Mouse (Mus musculus): ENCODE measurements around the gene Kcnt1. TPM values are rescaled to one million over a fixed set of nuclear protein-coding genes. Genes with fewer than 3 reads are reported as not detected.
"Not testable (repeated sequence)": the region's sequence is repeated elsewhere in the genome, so short reads cannot be mapped to it uniquely, and the experiment has no call there.

Kcnt1 gene
- polyA plus RNA-seq (2015; fragmentation: Nextera tagmentation; extraction: Ambion mirVana), result 0.14 and 0.18 TPM in 2 replicates

DNA sequence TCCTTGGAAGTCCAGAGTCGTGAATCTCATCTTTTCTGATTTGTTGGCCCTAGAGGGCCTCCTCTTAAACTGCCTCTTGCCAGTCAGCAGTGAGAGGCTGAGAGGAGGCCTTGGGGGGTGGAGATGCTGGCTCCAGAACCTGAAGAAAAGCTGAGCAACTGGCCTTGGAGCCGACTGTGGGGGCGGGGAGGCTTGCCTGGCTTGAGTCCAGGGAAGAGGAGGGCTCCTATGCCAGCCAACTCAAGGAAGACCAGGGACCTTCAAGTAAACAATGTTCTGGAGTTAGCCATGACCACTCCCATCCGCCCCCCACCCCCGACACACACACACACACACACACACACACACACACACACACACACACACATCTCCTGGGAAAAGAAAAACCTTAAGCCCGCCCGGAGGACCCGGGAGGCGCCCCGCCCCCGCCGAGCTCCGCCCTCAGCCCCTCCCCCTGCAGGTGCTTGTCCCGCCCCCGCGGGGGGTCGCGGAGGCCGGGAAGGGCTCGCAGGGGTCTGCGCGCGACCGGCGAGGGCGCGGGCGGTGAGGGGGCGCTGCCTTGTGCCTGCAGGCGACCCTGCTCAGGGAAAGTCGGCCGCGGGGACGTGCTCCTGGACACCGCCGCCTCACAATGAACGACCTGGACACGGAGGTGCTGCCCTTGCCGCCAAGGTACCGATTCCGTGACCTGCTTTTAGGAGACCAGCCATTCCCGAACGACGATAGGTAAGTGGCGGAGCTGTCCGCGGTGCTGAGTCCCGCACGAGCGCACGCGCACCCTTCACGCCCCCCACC is at the start of gene Kcnt1:
Gene Kcnt1 (plus strand): TSS at position 398 of the 795 bp plus-strand sequence.
- no peak for DNase-seq (ENCODE audit: low spot score)

DNA sequence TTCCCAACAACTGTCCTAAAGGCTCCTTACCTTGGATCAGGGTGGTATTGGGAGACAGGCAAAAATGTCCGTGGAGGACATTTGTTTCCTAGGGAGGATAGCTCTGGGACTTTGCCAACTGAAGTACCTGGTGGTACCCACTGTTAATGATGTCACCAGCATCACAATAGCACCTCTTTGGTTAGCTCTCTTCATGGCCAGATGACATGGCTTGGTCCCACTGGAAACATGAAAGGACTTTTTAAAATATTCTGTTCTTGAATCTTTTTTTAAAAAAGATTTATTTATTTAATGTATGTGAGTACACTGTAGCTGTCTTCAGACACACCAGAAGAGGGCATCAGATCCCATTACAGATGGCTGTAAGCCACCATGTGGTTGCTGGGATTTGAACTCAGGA is 47.8 kb upstream of the Kcnt1 start, which contains the start of gene Glt6d1:
Gene Glt6d1 (minus strand): TSS at position 101 of the 400 bp plus-strand sequence.
- not testable (repeated sequence) for DNase-seq (ENCODE audit: low spot score)

DNA sequence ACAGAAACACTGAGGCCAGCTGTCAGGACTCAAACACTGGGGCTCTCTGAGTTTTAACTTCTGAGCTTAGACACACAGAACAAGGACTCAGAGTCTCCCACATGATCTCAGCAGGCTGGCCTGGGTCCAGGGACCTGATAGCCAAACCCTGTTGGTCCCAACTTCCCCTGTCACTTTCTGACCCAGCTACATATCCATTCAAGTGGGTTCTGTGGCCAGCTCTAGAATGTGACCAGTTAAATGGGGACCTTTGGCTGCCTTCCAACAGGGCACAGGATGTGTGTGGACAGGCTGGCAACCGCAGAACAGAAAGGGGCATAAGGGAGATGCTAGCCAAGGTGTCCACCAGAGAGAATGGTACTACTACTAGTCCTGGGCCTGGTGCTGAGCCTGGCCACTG is 40.7 kb upstream of the Kcnt1 start, which contains the start of gene Lcn9:
Gene Lcn9 (plus strand): TSS at position 348 of the 400 bp plus-strand sequence.
- DNase-seq (ENCODE audit: low spot score), result no peak

DNA sequence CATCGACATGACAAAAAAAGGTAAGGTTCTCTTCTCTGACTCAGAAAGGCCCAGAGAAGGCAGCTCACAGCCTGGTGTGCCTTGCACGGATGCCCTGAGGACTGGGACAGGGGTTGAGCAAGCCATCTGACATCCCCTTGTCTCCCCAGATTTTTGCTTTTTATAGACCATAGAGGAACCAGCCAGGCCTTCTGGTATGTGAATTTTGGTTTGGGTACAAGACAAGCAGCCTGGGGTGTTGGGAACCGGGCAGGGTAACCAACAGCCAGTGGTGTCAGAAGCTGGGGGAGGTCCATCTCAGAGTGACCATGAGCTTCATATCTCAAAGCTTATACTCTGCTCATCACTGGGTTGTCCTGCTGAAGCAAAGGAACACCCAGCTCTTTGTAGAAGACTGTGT is 38.8 kb upstream of the Kcnt1 start:
- DNase-seq (ENCODE audit: low spot score), result no peak

DNA sequence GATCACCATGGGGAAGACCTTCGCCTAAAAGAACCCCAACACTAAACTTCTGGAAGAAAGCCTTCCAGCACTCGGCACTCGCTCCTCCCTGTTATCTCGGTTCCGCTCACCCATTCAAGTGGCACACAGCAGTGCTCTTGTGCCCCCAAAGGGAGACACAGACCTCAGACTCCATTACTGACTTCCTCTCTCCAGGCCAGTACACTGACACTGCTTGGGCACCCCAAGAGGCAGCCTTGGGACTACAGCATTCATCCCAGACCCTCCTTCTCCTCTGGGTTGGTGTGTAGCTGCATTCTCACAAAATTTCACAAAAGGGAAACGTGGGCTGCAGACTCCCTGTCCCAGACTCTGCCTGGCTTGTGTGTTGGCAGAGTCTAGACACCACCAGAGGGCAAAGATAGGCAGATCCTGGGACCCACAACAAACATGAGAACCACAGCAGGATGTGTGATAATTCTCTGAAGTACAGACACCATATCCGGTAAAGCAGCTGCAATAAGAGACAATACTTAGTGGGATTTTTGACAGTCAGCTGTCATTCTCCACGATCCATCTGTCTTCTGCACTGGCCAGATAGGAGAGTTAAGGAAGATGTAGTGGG is 35.1 kb upstream of the Kcnt1 start:
- peak; percentile 74 for DNase-seq (ENCODE audit: low spot score)

DNA sequence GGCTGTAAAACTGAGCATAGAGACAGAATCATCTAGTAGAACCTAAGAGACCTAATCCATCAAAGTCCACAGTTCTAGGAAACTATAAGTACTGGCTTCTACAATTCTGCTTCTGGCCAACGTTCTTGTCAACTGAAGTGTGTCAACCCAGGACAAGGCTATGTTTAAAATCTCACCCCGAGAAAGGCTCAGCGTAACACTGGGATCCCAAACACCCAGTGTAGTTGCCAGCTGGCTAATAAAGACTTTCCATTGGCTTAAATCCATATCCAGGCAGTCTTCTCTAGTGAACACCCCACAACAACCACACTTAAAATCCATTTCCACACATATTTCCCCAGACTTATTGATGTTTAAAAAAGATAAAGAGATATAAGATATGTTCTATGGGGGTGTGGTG is 32.7 kb upstream of the Kcnt1 start:
- DNase-seq (ENCODE audit: low spot score), result no peak

DNA sequence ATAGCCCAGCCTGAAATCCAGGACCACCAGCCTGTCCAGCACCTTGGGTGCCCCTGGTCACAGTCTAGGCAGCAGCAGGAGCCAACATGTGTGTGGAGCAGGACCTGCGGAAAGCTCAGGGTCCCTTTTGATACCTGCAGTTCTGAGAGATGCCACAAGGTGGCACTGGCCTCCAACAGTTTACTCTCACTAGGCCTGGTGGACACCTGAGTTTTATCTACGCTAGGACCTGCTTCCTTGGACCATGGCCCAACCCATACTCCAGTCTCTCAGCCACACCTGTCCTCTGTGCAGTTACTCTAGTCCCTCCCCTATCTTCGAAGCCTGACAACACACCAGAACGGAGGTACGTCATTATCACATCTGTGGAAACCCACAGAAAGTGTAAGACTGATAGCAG is 27.2 kb upstream of the Kcnt1 start:
- DNase-seq (ENCODE audit: low spot score), result peak; percentile 62

DNA sequence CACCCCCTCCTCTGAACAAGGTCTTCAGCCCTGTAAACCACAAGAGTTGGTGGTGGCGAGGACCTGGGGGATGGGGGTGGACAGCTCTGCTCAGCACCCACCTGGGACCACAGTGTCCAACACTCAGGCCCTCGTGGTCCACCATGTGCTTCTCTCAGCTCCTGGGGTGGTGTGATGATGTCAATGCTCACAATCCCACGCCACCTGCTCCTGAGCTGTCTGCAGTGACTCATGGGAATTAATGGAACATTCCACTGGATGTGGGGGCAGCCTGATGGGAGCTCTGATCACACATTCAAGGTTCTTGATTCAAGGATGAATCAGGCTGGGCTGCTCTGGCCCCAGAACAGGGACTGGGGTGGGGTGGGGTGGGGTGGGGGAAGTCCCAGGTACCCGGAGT is 21.4 kb upstream of the Kcnt1 start:
- no peak for DNase-seq (ENCODE audit: low spot score)

DNA sequence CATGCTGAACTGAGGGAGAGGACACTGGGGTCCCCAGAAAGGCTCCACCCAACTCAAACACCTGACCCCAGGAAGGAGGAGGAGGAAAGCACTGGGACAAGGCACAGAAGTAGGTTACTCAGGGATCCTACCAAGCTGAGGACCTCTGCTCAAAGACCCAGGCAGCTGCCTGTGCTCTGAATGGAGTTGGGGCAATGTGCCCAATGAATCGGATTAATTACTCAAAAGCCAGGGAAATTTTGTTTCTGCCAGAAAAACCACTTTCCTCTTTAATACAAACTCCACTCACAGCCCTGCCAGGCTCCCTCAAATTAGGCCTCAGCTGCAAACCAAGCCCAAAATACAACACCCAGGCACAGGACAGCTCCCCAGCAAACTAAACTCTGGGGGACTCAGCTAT is 20.8 kb upstream of the Kcnt1 start:
- no peak for DNase-seq (ENCODE audit: low spot score)

DNA sequence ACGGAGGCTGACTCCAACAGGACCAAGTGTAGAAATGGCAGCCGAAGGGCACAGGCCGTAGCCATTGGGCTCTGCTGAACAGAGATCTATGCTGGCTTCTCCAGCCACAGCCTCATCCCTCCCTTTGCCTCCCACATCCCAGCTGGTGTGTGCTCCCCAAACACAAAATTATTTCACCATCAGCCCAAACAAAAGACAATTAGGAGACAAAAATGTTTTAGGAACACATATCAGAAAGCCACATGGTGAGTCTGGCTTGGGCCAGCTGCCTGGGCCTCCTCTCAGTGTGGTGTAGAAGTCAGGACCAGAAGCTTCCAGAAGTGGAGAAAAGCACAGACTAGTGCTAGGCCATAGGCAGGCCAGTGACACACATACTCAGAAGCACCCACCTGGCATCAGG is 19.4 kb upstream of the Kcnt1 start:
- no peak for DNase-seq (ENCODE audit: low spot score)

DNA sequence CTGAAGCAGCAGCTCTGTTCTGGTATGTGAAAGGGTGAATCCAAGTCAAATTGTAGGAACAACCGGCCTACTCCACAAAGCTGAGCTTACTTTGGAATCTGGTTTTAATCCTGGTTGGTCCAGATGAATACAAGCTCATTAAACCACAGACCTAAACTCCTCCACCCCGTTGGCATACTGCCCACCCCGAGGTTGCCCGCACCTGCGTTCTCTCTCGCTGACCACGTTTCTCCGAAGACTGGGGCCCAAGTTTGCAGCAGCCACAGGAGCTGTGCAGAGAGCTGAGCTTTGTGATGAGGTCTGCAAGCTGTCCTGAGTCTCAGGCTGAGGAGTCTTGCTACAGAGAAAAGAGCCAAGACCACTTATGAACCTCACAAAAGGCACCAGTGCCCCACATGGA is 17.0 kb upstream of the Kcnt1 start:
- no peak for DNase-seq (ENCODE audit: low spot score)

DNA sequence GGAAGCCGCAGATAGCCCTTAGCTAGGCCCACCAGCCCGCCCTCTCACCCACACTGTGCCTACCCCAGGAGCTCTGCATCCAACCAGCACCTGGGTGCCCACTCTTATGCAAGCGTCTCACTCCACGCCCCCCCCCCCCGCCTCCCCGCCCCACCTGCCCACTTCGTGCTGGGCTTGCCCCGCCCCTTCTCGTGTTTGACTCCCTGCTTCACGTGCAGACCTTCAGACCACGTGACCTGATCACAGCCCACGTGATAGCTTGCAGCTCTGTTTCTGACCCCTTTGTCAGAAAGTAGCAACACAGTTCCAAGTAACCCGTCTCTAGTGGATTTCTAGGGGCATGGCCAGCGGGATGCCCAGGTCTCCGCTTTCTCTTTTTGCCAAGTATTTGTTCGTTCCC is 16.3 kb upstream of the Kcnt1 start, which contains the start of gene Sohlh1:
Gene Sohlh1 (minus strand): TSS at position 23 of the 400 bp plus-strand sequence.
- no peak for DNase-seq (ENCODE audit: low spot score)

DNA sequence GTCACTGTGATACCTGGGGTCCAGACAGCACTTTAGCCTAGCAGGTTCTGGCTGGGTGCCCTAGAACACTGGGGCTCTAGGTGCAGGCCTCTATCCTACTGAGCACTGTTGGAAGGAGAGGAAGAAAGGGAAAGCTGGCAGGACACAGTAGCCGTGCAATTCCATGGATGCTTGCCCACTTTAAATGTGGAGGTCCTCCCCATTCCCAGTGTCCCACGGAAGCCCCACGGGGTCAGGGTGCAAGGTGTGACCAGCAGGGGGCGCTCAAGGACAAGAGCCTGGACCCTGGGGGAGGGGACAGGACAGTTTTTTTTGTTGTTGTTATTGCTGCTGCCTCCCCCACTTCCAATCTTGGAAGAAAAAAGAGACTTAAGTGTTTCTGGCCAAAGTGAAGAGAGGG is 13.2 kb upstream of the Kcnt1 start:
- peak; percentile 38 for DNase-seq (ENCODE audit: low spot score)

DNA sequence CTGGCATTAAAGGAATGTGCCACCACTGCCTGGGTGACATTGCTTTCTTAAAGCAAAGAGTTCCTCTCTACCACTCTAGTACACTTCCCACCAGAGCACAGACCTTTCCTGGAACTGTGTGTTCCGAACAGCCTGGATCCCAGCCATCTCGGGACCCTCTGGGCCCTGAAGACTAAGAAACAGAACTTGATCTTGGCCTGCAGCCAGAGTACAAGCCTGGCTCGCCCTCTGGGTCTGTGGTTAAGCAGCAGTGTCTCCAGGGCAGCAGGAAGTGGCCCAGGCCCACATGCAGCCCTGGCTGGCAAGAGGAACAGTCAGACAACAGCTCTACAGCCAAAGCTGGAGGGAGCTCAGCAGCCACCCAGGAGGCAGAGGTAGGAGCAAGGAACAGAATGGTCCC is 10.9 kb upstream of the Kcnt1 start:
- peak; percentile 9 for DNase-seq (ENCODE audit: low spot score)

DNA sequence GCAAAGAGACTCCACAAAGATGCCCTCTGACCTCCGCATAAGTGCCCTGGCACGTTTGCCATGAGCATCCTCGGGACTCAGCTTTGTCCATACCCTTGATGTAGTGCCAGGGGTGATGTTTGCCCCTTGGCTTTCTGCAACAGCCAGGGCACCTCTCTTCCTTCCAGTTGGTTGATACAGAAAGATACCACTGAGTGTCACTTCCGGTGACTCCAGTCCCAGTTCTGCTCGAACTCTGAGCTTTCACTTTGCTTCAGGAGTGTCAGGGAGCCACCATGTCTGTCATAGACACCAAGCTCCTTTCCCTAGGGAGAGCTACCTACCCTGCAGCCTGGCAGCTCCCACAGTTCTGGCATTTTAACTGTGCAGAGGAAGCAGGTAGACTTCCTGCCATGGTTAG is 9.5 kb upstream of the Kcnt1 start:
- no peak for DNase-seq (ENCODE audit: low spot score)

DNA sequence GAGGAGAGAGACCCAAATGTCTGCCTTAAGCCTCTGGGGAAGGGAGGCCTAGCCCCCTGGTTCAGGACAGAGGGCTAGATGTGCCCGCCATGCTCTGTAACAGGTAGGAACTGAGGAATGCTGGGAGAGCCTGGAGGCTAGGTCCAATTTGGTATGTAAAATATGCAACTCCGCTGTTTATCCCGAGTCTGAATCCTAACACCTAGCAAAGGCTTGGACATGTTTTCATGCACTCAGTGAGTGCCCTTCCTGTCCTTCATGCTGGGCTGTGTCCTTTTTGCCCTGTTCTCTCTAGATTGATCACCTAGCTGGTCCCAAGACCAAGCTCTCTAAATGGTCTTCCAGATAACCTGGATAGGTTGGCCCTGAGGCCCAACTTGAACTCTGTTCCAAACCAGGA is 3.6 kb upstream of the Kcnt1 start:
- no peak for DNase-seq (ENCODE audit: low spot score)

DNA sequence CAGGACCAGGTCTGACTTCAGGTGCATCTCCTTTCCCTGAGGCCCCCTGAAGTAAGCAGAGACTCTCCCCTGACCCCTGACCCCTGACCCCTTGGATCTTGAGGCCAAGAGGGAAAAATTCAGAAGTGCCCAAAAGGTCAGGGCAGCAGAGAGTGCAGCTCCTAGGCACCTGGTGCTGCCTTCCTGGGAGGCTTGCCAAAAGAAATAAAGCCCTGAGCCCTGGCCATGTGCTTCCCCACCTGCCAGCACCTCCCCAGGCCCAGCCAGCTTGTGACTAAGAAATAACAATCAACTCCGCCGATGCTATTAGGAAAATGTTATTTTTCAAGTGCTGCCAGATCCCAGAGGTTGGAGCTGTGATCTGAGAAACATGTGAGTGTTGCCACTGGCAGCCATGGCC is 1.5 kb upstream of the Kcnt1 start:
- no peak for DNase-seq (ENCODE audit: low spot score)

DNA sequence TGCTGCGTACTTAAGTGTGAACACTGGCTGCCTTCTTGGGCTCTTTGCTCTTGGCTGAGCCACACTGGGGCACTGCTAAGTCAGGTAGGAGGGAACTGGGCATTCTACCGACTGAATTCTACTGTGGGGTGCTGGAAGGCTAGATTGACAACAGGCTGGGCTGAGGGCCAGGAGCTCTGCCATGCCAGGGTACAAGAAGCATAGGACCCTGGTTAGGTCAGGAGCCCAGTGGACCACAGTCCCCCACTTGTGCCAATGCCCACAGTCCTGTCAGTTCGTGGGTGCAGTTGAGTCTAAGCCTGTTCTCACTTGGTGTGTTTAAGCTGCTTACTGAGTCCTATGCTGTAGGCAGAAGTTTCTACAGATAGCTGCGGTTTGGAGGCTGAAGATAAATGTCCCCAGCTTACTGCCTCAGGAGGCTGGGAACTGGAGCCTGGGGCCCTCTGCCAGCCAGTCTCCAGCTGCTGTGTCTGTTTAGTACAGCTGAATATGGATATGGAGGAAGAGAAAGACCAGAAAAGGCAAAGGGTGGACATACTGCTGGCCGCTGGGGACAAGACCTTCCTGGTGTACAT is 751 bp upstream of the Kcnt1 start:
- DNase-seq (ENCODE audit: low spot score), result no peak

DNA sequence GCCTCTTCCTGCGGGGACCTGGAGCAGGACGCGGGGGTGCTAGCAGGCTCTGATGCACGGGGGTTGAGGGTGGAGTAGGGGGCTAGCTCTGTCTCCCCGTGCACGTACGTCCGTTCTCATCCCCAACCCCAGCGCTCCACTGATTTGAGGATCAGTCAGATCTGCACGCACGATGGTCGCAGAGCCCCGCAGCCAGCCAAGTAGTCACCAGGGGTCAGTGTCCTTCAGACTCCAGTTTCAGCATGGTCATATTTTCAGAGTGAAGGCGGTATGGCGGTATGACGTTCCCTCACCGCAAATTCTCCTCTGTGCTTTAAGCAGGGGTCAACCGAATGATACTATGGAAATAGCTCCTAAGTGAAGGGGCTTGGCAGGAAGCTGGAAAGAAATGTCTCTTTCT is 696 bp downstream of the Kcnt1 start:
- no peak for DNase-seq (ENCODE audit: low spot score)

DNA sequence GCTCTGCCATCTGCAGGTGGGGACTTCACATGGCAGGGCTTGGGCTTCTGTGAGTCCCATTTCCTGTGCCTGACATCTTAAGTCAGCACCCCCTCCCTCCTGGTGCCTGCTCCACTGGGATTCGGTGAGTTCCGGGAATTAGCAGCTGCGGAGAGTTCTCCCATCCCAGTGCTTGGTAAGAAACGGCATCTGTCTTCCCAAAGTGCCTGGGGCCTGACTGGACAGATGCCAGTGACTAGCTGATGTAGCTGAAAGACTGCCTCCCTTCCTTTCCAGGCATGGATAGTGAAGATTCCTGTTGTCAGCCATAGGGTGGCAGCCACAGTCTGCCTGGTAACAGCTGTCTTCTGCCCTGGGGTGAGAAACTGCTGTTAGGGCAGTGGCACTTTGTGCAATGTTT is 1.9 kb downstream of the Kcnt1 start:
- no peak for DNase-seq (ENCODE audit: low spot score)

DNA sequence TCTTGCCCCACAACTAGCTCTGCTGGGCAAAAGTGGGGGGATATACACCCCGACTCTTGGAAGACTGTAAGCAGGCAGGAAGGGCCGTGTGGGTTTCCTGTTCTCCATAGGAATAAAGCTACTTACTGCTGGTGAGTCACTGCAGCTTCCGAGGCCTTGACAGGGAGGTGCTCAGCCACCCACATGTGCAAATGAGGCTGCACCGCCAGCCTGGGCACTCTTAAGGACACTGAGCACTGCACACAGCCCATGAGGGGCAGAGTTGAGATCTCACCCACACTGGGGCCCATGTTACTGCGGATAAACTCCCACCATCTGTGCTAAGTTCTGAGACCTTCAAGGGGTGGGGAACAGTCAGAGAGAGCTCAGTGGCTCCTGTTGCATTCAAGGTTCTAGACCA is 3.1 kb downstream of the Kcnt1 start:
- no peak for DNase-seq (ENCODE audit: low spot score)

DNA sequence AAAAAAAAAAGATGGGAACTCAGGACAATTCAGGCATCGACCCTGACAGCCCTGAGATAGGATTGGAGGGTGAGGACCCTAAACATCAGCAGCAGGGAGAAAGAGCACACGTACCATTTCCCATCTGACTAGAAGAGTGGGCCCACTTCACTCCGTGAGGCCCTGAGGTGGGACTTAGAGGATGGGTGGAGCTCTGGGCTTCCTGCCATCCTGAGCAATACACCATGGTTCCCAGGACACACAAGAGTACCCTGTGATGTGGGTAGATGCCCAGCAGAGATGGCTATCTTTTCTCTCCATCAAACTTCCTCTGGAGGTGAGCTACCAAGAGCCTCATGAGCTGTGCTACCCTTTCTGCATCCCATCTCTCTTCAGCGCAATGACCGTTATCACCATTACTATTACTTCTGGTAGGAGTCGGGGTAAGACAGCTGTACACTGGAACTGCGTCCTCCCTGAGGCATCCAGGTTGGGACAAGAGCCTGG is 13.8 kb downstream of the Kcnt1 start:
- DNase-seq (ENCODE audit: low spot score), result no peak

Data from thymus, postnatal 0 days (tissue).